Mouse (Mus musculus): ENCODE data around the gene Erbb2.

DNA sequence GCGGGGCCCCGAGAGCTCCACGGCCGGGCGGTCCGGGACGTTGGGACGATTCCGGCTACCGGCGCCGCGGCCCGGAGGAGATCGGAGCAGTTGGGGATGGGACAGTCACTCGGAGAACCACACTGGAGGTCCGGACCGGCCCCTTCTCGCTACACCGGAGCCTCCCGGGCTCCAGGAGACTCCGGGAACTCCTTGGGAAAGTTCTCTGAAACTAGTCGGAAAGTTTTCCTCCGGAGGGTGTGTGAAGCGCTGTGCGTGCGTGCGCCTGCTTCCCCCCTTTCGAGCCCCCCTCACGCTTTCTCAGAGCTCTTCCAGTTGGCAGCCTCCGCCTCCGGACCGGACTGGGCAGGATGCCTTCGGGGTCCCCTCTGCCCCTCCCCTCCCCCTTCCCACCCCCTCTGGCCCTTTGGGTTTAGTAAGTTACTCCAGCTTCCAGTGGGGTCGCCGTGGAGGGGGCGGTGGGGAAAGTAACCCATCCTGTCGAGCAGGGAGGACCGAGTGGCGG, 579 bp downstream of the Erbb2 start:
- no peak for TF ChIP-seq CTCF (IDR thresholded peaks at IDR 0.05; ENCODE audit: low read depth, low read length)
- no peak for TF ChIP-seq POLR2A (IDR thresholded peaks at IDR 0.05; ENCODE audit: borderline replicate concordance, low read depth, low read length)

Measured in bone marrow macrophage, adult 2 months (primary cell).